Mouse (Mus musculus): ENCODE results near the gene Npffr2.

- TF ChIP-seq POLR2A (IDR thresholded peaks at IDR 0.05; ENCODE audit: borderline replicate concordance, extremely low read depth, insufficient read depth, insufficient read length, poor library complexity, severe bottlenecking) (no peak), CTCF (IDR thresholded peaks at IDR 0.05; ENCODE audit: borderline replicate concordance, extremely low read depth, insufficient read depth, insufficient read length) (no peak)
Measured at GRCm38 (mm10) chr5:89592301-89592700, 65.1 kb downstream of the Npffr2 start.

Measured in brain, embryonic 14.5 days (tissue).